Mouse (Mus musculus): Measurements from ENCODE around the gene Atf7ip.

Atf7ip gene

DNA sequence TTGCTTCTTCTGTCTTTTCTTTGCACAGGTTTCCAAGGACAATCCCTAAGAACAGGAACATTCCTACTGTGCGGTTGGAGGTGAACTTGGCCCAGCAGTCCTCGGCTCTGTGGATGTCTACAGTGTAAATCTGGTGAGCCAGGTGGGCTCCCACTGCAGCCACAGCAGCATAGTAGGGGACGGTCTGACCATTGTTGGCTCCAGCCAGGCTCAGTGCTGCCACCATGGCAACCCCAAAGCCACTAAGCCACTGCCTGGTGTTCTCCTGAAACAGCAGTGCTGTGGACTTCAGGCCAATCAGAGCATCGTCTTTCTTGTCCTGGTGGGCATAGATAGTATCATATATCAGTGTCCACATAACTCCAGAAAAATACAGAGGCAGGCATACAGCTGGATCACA is 19.8 kb upstream of the Atf7ip start:
- no peak for DNase-seq (ENCODE audit: low read depth)

DNA sequence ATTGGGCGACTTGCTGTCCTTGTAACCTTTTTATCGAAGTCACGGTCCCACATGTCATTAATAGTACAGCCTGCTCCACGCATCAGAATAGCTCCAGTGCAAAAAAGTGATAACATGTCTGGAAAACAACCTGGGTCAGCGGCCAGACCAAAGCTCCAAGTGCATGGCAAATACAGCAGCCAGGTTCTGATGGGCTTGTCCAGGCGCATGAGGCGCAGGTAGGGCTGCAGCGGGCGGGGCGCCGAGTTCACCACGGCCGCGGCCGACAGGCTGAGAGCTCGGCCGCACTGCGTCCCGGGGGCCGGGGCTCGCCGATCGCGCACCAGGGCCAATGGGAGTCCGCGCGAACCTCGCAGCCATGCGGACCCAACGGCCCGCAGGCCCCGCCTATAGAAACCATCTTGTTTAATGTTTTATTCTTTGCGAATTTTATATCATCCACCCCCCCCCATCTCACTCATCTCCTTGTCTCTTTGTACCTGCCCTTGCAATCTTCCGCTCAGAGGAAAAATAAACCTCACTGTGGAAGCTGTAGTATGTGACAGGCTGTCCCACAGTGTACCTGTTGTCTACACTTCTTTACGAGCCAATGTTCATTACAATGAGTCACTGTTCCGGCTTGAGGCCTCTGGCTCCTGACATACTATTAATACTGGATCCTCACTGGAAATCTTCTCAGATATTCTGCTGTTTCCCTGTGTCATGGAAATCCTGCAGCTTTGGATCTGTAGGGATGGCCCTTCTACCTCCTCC is 19.0 kb upstream of the Atf7ip start:
- DNase-seq (ENCODE audit: low read depth): no peak

DNA sequence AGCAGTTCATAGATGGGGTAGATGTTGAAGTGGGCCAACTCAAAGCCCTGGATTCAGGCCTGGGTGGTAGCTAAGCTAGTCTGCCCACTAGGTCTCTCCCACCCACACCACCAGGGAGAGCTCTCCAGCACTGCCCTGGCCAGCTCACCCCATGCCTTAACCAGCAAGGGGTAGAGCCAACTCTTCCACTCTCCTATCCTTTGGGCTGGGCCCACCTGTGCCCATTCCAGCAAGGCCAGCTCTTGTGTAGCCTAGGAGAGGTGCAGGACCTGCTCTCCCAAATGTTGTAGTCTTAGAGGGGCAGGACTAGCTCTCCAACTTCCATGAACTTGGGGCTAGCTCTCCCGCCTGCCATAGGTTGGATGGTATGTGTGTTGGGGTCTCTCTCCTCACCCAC is 18.4 kb upstream of the Atf7ip start:
- no peak for DNase-seq (ENCODE audit: low read depth)

DNA sequence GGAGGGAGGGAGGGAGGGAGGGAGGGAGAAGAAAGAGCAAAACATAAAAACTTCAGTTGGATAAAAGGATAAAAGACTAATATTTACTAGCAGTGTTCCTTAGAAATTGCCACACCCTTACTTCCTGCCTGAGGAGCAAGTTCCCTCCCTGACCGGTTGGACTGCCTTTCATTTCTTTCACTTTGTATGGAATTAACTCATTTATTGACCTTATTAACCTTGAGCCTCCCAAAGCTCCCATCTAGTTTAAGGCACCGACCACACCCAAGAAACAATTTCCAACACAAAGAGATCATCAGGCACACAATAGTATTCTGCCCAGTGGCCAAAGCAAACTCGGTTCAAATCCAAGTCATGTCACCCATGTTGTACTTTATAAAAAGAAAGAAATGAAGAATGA is 16.1 kb upstream of the Atf7ip start:
- no peak for DNase-seq (ENCODE audit: low read depth)

DNA sequence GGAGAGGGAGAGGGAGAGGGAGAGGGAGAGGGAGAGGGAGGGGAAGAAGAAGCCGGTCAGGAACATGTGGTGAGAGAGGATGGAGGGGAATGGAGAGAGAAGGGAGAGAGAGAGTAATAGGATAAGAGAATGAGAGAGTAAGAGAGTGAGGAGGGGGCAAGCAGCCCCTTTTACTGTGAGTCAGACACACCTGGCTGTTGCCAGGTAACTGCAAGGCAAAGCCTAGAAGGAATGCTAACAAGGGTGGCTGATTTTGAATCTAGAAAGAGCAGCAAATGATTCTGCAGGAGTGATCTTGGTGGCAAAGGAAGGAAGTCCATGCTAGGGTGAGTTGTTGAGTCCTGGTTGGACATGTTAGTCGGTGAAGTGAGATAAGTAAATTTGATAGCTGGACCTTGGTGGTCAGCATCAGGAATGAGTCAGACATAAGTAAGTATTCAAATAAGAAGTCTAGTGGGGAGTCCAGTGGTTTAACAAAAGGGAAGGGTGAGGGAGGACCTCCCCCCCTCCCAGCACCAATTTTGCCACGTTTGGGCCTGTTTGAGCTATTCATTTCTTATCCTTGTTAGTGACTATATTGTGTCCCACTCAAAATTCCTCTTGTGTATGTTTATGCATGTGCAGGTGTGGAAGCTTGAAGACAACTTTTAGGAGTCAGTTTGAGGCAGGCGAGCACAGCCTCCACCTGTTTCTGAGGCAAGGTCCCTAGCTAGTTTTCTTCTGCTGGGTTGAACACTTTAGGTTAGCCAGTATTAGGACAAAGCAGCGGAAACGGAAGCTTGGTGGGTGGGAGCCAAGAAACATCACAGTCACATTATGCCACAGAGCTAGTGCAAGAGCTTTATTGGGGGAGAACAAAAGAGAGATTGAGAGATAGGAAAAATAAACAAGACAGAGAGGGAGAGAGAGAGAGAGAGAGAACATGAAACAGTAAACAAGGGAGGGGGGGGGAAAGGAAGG is 15.2 kb upstream of the Atf7ip start:
- DNase-seq (ENCODE audit: low read depth): no peak

DNA sequence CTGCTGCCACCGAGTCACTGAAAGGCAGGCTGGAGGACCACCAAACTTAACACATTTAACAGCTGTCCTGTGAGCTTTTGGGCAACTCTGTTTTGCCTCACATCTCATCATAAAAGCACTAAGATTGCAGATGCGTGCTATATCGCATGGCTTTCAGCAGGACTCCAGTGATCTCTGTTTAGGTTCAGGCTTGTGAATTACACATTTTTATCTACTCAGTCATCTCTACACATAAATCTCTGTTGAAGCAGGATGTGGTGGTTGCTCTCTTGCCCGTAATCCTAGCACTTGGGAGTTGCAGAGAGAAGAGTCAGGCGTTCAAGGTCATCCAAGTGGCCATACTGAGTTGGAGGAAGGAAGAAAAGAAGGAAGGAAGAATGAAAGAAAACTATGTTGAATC is 14.3 kb upstream of the Atf7ip start:
- DNase-seq (ENCODE audit: low read depth): no peak

DNA sequence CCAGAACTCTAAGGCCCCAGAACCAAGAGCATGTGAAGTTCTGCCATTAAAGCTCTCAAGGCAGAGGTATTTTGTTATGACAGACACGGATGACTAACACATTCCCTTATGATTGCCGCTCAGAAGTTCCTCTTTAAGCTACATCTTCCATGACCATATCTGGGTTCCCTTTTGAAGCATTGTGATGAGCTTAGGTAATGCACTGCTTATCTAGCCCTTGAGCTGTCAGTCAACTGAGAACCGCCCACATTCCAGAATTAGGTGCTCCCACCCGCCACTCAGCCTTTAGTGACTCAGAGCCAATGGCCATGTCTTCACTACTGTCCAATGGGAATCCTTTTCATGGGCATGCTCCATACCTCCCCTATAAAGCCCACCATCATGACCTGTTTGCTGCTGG is 13.7 kb upstream of the Atf7ip start:
- DNase-seq (ENCODE audit: low read depth): no peak

DNA sequence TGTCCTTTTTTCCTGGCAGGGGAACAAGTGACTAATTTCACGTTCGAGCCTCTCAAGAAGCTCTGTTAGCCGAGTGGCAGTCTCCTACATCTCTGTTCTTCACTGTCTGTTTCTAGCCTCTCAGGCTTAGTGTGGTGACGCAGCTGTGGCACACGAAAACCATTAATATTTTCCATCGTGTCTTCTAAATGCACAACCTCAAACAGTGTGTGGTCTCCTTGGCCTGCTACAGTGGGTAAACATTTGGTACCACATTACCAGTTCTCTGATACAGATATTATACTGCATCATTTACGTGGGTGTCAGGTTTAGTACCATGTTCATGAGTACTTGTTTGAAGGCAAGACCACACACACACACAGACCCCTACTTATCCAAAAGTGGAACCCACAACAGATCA is 12.5 kb upstream of the Atf7ip start:
- no peak for DNase-seq (ENCODE audit: low read depth)

DNA sequence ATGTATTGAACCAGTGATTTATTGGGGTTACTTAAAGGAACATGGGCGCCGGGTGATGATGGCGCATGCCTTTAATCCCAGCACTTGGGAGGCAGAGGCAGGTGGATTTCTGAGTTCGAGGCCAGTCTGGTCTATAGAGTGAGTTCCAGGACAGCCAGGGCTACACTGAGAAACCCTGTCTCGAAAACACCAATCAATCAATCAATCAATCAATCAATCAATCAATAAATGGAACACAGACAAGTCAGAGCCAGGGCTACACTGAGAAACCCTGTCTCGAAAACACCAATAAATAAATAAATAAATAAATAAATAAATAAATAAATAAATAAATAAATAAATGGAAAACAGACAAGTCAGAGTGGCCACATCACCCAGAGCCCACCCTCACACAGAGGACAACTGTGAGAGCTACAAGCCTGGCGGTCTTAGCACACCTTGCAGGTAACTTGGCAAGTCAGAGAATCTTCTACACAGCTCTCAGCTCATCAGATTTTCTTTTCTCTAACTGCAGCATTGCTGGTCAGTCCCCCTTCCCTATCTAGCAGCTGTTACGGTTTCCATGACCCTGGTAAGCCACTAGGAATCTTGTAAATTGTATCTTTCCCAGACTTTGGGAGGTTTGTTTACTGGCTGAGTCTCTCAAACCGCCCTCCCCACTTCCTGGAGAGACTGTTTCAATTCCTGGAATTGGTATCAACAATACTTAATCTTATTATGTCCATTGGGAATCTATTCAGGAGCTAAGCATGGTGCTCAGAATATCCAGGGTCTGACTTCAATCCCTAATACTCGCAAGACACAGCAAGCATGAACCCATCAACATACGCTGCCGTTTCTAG is 11.8 kb upstream of the Atf7ip start:
- no peak for DNase-seq (ENCODE audit: low read depth)

DNA sequence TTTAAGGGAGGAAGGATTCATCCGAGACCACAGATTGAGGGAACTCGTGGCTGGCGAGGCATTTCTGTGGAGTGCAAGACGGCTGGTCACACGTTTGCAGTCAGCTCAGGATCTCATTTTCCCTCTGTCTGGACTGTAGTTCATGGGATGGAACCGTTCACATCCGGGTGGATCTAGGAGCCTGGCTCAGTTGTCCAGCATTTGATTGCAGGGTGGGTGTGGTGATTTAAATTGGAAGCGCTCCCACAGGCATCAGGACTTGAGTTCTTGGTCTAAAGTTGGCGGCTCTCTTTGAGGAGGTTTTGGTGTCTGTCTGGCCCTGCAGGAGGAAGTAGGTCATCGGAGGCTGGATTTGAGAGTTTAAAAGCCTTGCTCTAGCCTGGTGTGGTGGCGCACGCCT is 10.9 kb upstream of the Atf7ip start:
- no peak for DNase-seq (ENCODE audit: low read depth)

DNA sequence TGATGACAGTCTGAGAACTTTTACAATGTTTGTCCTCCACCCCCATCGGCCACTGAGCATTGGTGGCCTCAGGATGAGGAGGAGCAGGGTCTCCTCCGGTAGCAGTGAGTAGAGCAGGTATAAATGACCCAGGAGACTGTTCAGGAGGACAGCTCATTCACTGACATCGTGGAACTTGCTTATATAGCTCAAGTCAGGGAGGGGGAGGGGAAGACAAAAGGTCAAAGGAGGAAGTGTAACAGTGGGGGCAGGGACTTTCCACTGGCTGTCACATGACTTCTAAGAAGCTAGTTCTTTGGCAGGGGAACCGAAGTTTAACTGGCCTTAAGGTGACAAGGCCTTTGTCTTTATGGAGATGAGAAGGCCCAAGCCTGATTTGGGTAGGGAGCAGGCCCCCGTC is 8.2 kb upstream of the Atf7ip start:
- no peak for DNase-seq (ENCODE audit: low read depth)

DNA sequence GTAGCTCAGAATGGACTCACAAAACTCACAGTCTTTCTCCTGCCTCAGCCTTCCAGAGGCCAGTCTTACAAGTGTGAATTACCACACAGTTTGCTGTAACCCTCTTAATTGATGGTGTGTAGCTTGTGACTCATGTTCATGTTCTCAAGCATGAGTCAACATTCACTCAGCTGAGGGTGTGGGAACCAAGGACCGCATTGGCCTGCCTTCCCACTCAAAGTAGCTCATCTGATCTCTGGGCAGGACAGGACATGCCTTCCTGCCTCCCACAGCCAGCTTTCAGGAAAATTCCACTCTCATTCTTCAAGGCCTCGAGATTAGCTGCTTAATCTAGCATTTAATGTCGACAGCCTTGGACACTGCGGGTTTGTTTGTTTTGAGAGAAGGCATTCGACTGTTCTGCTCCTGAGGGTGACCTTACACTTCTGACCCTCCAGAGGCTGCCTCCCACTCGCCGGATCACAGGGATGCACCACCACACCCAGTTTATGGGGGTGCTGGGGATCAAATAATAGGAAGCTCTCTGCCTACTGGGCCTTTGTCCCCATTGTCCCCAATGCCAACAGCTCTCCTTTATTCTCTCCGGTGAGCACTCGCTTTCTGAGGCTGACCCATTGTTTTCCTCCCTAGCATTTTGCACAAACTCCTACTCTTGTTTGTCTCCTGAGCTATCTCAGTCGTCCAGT is 6.5 kb upstream of the Atf7ip start:
- no peak for DNase-seq (ENCODE audit: low read depth)

DNA sequence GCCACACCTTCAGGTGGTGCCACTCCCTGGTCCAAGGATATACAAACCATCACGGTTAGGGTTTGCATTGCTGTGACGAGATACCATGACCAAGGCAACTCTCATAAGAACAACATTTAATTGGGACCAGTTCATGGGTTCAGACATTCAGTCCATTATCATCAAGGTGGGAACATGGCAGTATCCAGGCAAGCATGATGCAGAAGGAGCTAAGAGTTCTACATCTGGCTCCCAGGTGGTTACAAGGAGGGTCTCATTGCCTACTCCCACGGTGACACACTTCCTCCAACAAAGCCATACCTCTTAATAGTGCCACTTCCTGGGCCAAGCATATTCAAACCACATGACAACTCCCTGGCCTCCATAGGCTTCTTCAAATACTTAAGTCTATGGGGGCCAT is 2.7 kb downstream of the Atf7ip start:
- no peak for DNase-seq (ENCODE audit: low read depth)

DNA sequence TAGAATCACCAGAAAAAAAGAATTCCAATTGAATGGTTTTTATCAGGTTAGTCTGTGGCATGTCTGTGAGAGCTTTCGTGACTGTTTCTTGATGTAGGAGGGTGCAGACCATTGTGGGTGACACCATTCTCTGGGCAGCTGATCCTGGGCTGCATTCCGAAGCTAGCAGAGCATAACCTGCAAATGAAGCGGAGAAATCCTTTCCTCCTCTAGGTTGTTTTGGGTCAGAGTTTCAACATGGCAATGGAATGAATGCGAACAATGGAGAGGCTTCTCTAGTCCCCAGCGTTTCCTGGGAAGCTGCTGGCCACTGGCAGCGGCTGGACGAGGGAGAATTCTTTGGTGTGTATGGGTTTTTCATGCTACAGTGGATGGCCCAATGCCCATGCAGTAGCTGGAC is 5.0 kb downstream of the Atf7ip start:
- no peak for DNase-seq (ENCODE audit: low read depth)

DNA sequence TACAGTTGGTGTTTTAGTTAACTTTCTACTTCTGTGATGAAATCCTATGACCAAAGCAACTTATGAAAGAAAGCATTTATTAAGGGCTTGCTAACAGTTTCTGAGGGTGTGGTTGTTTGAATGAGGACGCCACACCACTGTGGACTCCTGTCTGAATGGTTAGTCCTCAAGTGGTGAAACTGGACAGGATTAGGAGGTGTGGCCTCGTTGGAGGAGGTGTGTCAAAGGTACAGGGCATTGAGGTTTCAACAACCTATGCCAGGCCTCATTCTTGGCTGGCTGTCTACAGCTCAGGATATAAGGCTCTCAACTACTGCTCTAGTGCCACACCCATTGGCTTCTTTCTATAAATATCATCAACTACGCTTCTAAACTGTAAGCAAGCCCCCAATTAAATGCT is 6.4 kb downstream of the Atf7ip start:
- DNase-seq (ENCODE audit: low read depth): no peak

DNA sequence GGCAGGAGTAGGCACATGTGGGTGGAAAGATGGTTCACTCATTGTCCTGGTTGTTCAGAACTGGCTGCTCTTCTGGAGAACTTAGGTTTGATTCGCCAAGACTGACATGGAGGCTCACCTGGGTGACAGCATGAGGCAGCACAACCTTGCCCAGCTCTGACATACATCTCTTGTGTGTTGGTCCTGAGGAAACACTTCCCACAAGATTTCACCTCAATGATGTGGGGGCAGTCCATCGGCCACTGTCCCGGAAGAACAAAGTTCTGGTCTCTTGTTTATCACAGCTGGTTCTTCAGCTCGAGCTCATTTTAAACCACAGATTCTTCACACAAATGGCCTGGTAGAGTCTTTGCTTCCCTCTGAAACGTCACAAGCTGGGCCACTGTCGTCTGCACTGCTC is 10.7 kb downstream of the Atf7ip start:
- no peak for DNase-seq (ENCODE audit: low read depth)

DNA sequence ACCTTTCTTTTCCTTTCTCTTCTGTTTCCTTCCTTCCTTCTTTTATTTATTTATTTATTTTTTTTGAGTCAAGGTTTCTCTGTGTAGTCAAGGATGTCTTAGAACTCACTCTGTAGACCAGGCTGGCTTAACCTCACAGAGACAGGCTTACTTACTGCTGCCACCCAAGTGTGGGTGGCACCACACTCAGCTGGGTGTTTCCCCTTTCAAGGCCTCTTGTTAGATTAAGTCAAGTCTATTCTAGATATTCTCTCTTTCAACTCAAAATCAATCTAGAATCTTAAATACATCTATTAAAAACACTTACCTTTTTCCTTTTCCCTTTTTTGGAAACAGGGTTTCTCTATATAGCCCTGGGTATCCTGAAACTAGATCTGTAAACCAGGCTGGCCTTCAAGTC is 11.3 kb downstream of the Atf7ip start:
- no peak for DNase-seq (ENCODE audit: low read depth)

DNA sequence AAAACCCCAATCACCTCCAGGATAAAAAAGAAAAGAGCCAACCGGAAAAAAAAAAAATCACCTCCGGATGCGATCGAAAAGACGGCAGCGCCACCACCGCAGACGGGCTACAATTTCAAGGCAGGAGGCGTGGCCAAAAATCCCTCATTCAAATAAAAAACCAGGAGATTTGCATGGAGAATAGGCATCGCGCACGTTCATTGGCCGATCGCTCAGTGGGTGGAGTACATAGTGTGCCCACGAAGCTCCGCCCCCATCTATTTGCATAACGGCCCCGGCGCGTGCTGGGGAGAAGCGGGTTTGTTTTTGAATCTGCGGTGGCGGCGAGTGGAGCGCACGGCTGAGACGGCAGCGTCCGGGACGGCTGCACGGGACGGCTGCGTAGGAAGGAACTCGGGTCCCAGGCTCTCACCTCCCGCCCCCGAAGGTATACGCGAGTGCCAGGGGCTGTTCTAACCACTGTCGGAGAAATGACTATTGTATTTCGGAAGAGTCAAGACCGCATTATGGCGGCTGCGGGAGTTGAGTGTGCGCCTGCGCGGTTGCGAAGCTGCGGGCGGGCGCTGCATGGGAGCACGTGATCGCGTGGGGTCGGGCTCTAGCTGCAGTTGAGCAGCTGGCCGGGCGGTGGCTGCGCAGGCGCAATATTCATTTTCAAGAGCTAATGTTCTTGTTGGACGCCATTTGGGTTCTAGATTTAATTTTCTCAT is 12.7 kb downstream of the Atf7ip start:
- DNase-seq (ENCODE audit: low read depth): peak; percentile 98

DNA sequence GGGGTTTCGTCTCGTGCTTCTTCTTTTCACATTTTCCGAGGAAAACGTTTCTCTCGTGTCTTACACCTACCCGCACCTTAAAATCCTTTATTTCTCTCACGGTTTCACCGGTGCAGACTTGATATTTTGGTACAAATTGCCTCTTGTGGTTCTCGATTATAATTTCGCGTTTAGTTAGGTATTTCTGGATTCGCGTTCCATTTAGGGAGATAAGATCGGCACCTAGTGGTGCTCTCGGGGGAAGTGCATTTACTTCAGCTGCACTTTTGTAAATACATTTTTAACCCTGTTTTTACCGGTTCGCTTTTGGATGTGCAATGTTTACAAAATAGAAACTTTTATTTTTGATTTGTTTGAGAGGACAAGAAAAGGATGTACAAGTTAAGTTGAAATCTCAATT is 13.3 kb downstream of the Atf7ip start:
- DNase-seq (ENCODE audit: low read depth): no peak

DNA sequence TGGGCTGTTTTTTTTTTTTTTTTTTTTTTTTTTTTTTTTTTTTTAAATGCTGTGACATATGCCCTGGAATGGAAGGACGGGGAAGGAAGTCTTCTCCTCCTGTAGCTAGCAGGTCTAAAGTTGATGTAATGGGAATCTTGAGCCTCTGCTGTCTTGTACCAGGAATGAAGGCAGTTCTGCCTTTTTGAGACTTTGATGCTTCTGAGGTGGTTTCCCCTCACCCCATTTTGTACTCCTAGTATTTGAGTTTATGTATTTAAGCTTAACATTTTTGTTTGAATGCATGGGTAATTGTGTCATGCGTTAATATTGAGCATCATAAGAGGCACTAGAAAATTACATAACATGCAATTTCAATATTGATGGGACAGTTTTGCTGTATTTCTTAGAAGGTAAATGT is 14.4 kb downstream of the Atf7ip start:
- no peak for DNase-seq (ENCODE audit: low read depth)

DNA sequence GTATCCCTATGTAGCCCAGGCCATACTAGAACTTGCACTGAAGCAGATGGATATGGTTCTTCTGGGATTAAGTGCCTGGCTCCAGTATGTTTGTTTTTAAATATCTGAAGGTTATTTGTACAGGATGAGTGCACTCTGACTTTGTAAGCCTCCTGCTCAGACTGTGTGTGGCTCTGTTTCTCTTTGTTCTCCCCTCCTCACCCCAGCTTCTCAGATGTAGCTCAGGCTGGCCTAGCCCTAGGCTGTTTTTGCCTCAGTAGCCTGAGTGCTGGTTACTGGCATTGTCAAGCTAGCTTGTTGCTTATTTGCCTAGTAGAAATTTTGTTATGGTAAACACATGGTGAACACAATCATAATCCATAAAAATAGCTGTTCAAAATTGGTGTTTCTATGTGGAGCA is 15.7 kb downstream of the Atf7ip start:
- DNase-seq (ENCODE audit: low read depth): no peak
